Mouse (Mus musculus) urinary bladder, postnatal 25 days (tissue): ENCODE measurements around the gene Zfp260.

Source experiments
- DNase-seq: peaks from one replicate; pipeline ENCODE4 v3.0.0; 2022; ENCODE audit warnings: low spot score

The Zfp260 gene

DNA sequence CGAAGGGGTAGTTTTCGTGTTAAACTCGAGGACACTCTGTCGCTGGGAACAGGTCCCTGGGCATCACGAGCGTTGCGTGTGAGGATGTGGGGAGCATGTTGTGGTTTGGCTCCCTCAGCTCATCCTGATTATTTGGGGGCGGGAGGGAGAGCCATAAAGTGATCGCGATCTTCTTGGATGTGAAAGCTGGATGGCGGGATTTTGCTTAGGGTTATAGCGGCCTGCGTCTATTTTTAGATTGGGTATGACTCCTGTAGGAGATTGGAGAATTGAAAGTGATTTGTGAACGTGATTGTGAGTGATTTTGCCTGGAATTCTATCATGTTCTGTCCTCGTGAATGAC lies 27.6 kb downstream of the Zfp260 start:
- DNase-seq, result no peak

DNA sequence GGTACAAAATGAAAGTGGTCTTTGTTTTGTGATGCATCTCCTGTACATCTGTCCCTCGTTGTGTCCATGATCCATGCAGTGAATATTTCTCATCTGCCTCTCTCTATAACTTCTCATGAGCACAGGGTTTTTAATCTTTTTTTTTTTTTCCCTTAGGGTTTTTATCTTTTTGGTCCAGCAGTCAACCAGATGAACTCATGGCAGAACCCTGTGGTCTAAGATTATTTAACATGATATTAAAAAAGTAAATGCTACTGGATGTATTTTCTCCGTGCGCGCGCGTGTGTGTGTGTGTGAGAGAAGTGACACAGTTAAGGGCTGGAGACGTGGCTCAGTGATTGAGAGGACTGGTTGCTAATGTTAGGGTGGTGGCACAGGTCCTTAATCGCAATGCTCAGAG lies 35.3 kb downstream of the Zfp260 start:
- DNase-seq, result no peak

DNA sequence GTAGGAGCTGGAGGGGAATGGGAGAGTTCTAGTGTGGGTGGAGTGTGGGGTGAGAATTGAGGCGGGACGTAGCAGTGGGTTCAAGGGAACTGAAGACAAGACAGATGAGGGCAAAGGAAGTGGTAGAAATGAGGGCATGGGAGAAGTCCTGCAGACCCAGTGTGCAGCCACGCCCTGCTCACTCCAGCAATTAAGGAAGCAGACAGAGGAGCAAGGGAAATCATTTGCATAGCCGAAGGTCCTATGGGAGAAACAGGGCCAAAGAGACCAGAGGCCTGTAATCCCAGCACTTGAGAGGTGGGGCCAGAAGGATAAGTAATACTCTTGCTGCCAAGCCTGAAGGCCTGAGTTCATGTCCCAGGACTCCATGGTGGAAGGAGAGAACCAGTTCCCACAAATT lies 37.8 kb downstream of the Zfp260 start:
- no peak for DNase-seq

DNA sequence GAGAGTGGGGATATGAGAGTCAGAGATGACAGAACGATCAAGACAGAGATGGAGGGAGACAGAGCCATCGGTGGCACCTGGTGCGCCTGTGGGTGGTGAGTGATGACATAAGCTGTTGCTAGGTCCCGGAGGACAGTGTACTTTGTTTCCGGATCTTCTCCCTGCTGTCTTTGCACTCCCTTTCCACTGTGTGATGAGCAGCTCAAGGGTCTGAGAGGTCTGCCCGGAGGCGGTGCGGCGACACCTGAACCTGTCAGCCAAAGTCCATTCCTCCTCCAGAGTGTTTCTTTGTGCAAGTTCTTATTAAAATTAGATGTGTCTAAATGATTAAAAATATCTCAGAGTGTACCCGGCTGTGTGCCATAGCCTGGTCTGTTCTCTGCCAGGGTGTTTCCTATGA lies 42.2 kb downstream of the Zfp260 start:
- no peak for DNase-seq

DNA sequence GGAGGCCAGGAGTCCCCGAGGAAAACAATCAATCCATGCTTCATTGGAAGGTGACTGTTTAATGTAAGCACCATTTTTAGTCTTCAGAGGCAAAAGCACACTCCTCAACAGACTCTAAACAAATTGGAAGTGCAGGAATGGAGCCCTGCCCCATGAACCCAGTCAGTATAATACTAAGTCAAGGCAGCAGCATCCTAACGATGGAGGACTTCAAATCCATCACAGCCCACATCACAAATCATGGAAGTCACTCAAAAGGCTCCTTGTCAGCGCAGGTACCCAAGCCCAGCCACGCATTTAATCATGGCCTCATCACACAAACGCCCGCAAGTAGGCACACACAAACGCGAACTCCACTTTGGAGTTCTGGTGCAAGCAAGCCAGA lies 48.6 kb downstream of the Zfp260 start:
- no peak for DNase-seq

DNA sequence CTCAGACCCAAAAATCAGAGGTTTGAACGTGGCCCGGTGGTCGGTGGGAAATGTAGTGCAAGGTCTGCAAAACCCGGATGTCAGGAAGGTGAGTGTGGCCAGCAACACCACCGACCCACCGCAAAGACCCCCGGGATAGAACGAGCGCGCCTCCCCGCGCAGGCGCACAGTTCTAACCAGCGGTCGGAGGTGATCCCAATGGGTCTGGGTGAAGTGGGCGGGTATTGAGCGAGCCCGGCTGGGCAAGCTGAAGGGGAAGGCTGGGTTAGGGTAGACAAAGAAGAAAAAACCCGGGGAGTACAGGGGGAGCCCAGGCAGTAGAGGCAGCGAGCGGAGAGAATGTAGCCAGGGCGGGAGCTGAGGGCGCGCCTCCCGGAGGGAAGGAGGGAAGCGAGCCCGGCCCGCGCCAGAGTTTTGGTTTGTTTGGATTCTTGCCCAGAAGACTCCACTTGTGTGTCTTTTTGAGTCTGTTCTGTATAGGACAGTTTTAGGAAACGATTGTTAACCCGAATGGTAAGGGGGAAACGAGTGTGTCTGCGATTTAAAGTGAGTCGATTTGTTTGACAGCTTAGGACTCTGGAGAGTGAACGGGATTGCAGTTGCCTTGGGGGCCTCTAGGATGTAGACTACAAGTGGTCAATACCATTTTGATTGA lies 49.1 kb downstream of the Zfp260 start:
- peak; percentile 24 for DNase-seq

DNA sequence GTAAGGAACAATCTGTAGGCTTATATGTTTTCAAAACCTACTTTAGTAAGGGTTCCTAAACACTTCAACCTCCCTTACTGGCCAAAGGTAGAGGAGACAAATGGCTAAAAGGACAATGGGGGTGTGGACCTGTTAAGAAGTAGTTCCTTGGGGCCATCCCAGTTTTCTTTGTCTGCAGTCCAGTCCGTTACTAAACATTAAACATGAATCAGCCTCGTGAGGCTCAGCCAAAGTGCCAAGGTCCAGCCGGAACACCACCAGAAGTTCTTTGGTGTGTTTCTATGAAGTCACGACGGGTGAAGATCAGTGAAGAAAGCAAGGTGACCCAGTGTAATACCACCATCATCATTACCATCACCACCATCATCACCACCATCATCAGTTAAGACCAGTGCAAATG lies 52.4 kb downstream of the Zfp260 start:
- DNase-seq, result no peak

DNA sequence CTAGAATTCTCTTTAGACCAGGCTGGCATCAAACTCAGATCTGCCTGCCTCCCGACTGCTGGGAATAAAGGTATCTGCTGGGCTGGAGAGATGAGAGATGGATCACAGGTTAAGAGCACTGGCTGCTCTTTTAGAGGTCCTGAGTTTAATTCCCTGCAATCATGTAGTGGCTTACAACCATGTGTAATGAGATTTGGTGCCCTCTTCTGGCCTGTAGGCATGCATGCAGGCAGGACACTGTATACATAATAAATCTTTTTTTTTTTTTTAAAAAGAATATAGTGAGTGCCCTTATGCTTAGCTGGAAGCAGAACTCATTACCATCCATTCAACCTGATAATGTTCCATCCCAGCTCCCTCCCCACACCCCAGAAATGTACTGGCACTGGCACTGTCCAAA lies 59.5 kb downstream of the Zfp260 start:
- no peak for DNase-seq

DNA sequence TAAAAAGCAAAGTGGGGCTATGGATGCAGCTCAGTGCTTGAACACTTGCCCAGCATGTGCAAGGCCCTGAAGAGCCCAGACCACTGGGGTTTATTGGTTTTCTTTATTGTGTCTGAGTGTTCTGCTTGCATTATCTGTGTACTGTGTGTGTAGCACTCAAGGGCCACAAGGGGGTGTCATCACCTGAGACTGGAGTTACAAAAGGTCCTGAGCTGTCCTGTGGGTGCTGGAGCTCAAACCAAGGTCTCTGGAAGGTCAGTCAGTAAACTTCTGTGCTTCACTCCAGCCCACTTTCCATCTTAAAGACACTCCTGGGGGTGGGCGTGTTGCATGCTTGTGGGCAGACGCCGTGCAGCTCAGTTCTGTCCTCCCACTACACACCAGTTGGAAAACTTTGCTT lies 60.9 kb downstream of the Zfp260 start:
- no peak for DNase-seq
